Mouse (Mus musculus) heart, embryonic 11.5 days (tissue): ENCODE measurements around the gene Cpvl. TPM values are rescaled to one million over a fixed set of nuclear protein-coding genes. Genes with fewer than 3 reads are reported as not detected.

Experiments used
- ATAC-seq: fragments of 200-750 bp; cut with Nextera tagmentation; replicated peaks from 2 replicates; pipeline ENCODE4 v1.8.0; 2017; ENCODE audit warnings: moderate library complexity; ENCODE audit not compliant: insufficient number of reproducible peaks, low FRiP score, low TSS enrichment
- H3K27ac ChIP-seq: fragments of 300-500 bp; sonication (generic); 2 replicates; pipeline ENCODE4 v1.5.1; 2014; ENCODE audit warnings: mild to moderate bottlenecking, low read depth, low read length
- H3K27me3 ChIP-seq: fragments of 300-500 bp; sonication (generic); 2 replicates; pipeline ENCODE4 v1.6.1; 2014; ENCODE audit warnings: mild to moderate bottlenecking, low read length, mixed read lengths; ENCODE audit not compliant: control insufficient read depth, insufficient read depth
- H3K36me3 ChIP-seq: fragments of 300-500 bp; sonication (generic); 2 replicates; pipeline ENCODE4 v1.6.1; 2014; ENCODE audit warnings: mild to moderate bottlenecking, low read length, moderate library complexity, mixed read lengths; ENCODE audit not compliant: control insufficient read depth, insufficient read depth
- H3K4me1 ChIP-seq: fragments of 300-500 bp; sonication (generic); 2 replicates; pipeline ENCODE4 v1.6.1; 2014; ENCODE audit warnings: low read length; ENCODE audit not compliant: control insufficient read depth, insufficient read depth
- H3K4me2 ChIP-seq: fragments of 300-500 bp; sonication (generic); 2 replicates; pipeline ENCODE4 v1.6.1; 2014; ENCODE audit warnings: mild to moderate bottlenecking, moderate library complexity
- H3K4me3 ChIP-seq: fragments of 300-500 bp; sonication (generic); 2 replicates; pipeline ENCODE4 v1.5.1; 2014; ENCODE audit warnings: low read depth, low read length
- H3K9ac ChIP-seq: fragments of 300-500 bp; sonication (generic); 2 replicates; pipeline ENCODE4 v1.6.1; 2014; ENCODE audit warnings: mild to moderate bottlenecking, low read depth, low read length, moderate library complexity
- H3K9me3 ChIP-seq: fragments of 300-500 bp; sonication (generic); replicated peaks from 2 replicates; pipeline ENCODE4 v1.6.1; 2016; ENCODE audit warnings: low read length; ENCODE audit not compliant: control insufficient read depth
- WGBS: fragments of 180-500 bp; shearing (Covaris S2); extraction: QIAGEN DNeasy Blood & Tissue Kit; methylation state at CpG from one replicate; pipeline ENCODE4 v1.1.7; 2014; ENCODE audit not compliant: insufficient replicate concordance; 5-methylcytosine and 5-hydroxymethylcytosine counted together
- polyA plus RNA-seq: library from polyadenylated mRNA; unstranded; fragments of >200 nt; fragmentation: Nextera tagmentation; extraction: Ambion mirVana; gene quantifications from 2 replicates; pipeline ENCODE4 v1.2.1, GENCODE M21; 2014

Gene Cpvl
- polyA plus RNA-seq, 1 experiment from 2014 or later = not detected

DNA sequence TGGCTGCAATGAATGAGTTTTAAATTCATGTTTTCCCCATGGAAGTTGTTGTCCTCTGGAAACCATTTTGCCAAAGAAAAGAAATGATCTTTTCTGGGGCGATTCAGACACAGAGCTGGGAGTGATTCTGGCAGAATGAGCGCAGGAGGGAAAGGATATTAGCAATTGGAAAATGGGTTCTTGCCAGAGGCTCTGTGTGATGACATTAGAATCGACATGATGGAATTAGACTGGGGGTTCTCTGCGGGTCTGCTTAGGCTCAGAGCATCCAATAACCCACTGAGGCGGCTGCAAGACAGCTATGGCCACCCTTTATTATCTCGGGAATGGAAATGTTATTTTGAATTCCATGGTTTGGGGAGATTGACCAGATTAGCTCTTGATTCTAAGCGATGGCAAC is 120.6 kb downstream of the Cpvl start:
- no peaks in the 10 kb centered on the region for H3K36me3 ChIP-seq
- 70% methylated on average over 7 of the region's 7 CpGs for WGBS
- no peak overlapping the region for H3K27ac ChIP-seq
- H3K27me3 ChIP-seq = no peaks in the 10 kb centered on the region
- H3K9ac ChIP-seq = no peak overlapping the region
- no peak overlapping the region for H3K4me3 ChIP-seq
- no peaks in the 10 kb centered on the region for H3K9me3 ChIP-seq
- no peak for ATAC-seq
- H3K4me2 ChIP-seq = no peak overlapping the region
- H3K4me1 ChIP-seq = no peaks in the 10 kb centered on the region

DNA sequence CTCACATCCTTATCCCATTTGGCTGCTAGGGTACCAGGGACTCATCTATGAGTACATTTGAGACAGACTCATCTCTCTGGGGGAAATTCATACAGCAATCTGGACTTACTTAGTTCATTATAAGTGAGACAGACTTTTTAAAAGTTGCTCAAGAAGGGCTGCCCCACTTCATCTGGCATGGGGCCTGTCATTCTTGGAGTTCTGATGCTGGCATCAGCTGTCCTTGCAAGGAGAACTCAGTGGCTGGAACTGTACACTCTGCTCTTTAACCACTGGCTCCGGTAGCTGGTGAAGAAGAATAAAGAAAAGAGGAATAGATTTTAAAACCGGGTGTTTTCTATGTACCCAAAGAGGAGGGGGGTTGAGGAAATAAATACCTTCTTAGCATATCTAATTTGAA is 121.7 kb downstream of the Cpvl start:
- H3K4me2 ChIP-seq = no peak overlapping the region
- no peak overlapping the region for H3K9ac ChIP-seq
- H3K4me3 ChIP-seq = no peak overlapping the region
- no peak for ATAC-seq
- H3K4me1 ChIP-seq = no peaks in the 10 kb centered on the region
- H3K27me3 ChIP-seq = no peaks in the 10 kb centered on the region
- H3K9me3 ChIP-seq = no peaks in the 10 kb centered on the region
- 75% methylated on average over 2 of the region's 2 CpGs for WGBS
- H3K27ac ChIP-seq = no peak overlapping the region
- H3K36me3 ChIP-seq = no peaks in the 10 kb centered on the region

DNA sequence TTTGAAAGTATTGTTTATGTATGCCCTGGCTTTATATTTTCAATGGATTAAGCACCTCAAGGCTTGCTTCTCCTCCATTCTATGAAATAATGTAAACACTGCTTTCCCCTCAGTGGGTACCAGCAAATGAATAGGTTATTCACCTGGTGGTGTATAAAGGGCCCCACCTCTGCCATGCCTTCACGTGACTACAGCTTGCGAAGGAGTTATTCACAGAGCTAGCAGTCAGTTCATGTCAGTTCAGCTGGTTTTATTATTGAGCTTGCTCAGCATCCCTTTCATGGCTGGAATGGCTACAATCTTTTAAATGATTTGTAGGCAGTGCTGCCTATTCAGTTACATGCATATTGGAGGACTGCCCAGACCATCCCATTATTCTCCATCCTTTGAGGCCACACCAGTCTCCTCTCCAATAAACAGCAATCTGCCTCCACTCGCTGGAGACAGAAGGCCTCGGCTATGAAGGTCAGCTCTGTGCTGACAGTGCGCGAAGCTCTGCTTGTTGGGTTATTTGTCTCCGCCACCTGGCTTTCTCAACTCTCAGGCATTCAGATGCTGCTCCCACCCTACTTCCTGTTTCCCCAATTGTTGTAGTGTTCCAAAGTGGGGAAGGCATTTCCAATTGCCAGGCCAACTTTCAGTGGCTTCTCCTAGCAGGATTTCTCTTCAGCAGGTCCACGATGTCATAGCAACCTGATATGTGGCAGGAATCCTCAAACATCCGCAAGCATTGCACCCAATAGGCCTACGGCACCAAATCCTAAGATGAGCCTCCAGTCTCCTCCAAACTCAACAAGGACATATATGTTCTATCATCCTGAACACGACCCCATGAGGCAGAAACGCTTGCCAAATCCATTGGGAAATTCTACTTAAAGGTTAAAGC is 123.3 kb downstream of the Cpvl start:
- Histone ChIP-seq H3K27ac (no peak overlapping the region), H3K36me3 (no peaks in the 10 kb centered on the region), H3K27me3 (no peaks in the 10 kb centered on the region), H3K4me2 (no peak overlapping the region), H3K9me3 (no peaks in the 10 kb centered on the region), H3K9ac (no peak overlapping the region), H3K4me3 (no peak overlapping the region), H3K4me1 (no peaks in the 10 kb centered on the region)
- no peak for ATAC-seq
- WGBS = 81% methylated on average over 12 of the region's 12 CpGs

DNA sequence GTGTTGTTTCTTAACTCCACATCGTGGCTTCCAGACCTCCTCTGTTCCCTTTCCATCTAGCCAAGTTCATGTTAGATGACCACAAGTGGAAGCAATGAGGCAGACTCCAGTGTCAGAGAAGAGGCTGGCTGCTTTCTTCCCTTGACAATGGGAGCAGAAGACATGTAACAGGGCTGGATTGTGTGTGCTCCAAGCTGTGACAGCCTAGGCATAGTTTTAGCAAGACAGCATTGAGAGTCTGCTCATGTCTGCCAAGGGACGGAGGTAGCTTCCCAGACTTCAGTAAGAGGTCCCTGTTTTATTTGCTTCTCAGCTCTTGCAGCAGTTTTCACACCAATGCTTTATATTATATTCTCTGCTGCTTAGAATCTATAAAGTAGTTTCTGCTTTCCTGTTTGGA is 124.2 kb downstream of the Cpvl start:
- 82% methylated on average over 2 of the region's 2 CpGs for WGBS
- Histone ChIP-seq H3K27ac (no peak overlapping the region), H3K4me1 (no peaks in the 10 kb centered on the region), H3K4me3 (no peak overlapping the region), H3K9me3 (no peaks in the 10 kb centered on the region), H3K4me2 (no peak overlapping the region), H3K36me3 (no peaks in the 10 kb centered on the region), H3K27me3 (no peaks in the 10 kb centered on the region), H3K9ac (no peak overlapping the region)
- no peak for ATAC-seq

DNA sequence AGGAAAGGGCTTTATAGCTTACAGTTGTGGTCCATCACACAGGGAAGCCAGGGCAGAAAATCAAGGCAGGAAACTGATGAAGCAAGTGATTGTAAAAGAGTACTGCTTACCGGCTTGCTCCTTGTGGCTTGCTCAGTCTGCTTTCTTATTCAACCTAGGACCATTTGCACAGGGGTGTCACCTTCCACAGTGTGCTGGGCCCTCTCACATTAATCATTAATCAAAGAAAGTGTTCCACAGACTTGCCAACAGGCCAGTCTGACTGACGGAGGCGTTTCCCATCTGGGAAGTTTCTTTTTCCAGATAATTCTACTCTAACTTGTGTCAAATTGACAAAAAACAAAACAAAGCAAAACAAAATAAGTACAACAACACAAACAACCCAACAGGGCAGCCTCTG is 124.9 kb downstream of the Cpvl start:
- ATAC-seq = no peak
- Histone ChIP-seq H3K4me1 (no peaks in the 10 kb centered on the region), H3K27me3 (no peaks in the 10 kb centered on the region), H3K36me3 (no peaks in the 10 kb centered on the region), H3K4me2 (no peak overlapping the region), H3K9ac (no peak overlapping the region), H3K27ac (no peak overlapping the region), H3K4me3 (no peak overlapping the region), H3K9me3 (no peaks in the 10 kb centered on the region)
- 56% methylated on average over 3 of the region's 3 CpGs for WGBS

DNA sequence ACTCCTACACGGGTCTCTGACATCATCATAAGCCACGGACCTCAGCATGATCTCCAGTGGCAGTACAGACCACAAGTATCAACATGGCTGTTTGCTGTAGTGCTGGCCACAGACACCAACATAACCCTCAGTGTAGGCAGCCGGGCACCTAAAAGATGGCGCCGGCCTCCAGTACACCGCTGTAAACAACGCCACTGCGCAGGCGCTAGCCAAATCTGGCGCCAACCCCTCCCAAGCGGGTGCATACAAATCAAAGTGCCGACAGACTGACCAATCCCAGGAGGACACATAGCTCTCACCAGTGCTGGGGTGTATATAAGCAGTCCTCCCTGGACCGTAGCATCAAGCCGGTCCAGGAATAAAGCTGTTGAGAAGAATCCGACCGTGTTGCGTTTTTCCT is 133.8 kb downstream of the Cpvl start:
- no peak overlapping the region for H3K4me3 ChIP-seq
- no peak overlapping the region for H3K4me2 ChIP-seq
- no peaks in the 10 kb centered on the region for H3K27me3 ChIP-seq
- no peak overlapping the region for H3K27ac ChIP-seq
- no peak overlapping the region for H3K9ac ChIP-seq
- H3K9me3 ChIP-seq = no peaks in the 10 kb centered on the region
- H3K36me3 ChIP-seq = no peaks in the 10 kb centered on the region
- no peak for ATAC-seq
- 92% methylated on average over 17 of the region's 17 CpGs for WGBS
- no peaks in the 10 kb centered on the region for H3K4me1 ChIP-seq

DNA sequence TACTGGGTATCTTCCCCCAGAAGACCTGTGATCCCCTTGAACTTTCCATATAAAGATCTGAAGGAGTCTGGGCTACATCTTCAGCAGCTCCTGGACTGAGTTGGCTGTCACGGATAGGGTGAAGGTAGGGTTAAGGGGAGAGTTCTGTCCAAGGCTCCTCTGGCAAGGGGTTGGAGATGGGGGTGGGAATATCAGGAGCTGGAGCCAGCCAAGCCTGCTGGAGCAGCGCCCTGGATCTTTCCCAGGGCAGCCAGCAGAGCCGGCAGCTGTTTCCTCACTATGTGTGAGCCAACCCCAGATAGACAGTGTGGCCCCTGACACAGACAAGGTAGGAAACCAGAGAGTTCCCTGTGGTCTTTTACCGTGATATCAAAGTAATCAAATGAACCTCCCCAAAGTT is 153.3 kb downstream of the Cpvl start:
- H3K27me3 ChIP-seq = peaks cover 17% of the 10 kb centered on the region
- H3K4me3 ChIP-seq = no peak overlapping the region
- H3K9me3 ChIP-seq = no peaks in the 10 kb centered on the region
- no peak overlapping the region for H3K9ac ChIP-seq
- H3K4me2 ChIP-seq = no peak overlapping the region
- H3K4me1 ChIP-seq = no peaks in the 10 kb centered on the region; the same call in 1 of the 2 replicates
- no peaks in the 10 kb centered on the region for H3K36me3 ChIP-seq
- WGBS = 43% methylated on average over 4 of the region's 4 CpGs
- no peak overlapping the region for H3K27ac ChIP-seq
- no peak for ATAC-seq
